Mouse (Mus musculus): ENCODE data around the gene Syngr2.
A peak's percentile ranks its signal among the peaks of the same experiment; 100 is the strongest.
"Not testable (repeated sequence)": the region's sequence is repeated elsewhere in the genome, so short reads cannot be mapped to it uniquely, and the experiment has no call there.

Syngr2 gene

GRCm38 (mm10) chr11:117781199-117781821 lies 28.2 kb upstream of the Syngr2 start:
- DNase-seq (ENCODE audit: low read depth): peak; percentile 36

DNA sequence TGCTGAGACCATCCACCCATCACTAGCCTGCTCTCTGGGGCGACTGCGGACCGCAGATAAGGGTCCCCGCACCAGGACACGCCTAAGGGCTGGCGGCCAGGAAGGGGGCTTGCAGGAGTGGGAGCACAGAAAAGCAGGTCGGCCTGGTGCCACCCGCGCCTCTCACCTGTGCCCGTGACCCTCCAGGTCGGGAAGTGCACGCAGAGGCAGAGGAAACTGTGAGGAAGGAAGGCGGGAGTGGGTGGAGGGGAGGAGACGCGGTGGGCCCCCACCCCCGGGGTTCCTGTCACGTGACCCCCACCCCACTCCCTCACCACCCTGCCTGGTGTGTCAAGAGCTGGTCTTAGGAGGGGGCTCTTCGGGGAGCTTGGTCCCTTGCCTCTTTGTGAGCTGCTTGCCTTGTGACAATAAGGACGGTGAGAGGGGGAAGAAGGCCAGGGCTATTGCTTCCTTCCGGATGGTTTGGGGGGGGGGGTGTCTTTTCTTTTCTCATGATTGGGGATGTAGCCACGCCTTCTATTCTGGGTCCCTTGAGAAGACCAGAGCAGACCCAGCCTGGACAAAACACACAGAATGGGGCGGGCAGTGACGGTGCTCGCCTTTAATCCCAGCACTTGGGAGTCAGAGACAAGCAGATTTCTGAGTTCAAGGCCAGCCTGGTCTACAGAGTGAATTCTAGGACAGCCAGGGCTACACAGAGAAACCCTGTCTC lies 27.3 kb upstream of the Syngr2 start, which contains the start of the genes Tmc8 and Tmc6:
Gene Tmc8, plus strand, starts transcription at position 84 of the 712 bp plus-strand sequence.
Gene Tmc6, minus strand, starts transcription at position 206 of the 712 bp plus-strand sequence.
- peak; percentile 47 for DNase-seq (ENCODE audit: low read depth)

GRCm38 (mm10) chr11:117782705-117783034 lies 26.8 kb upstream of the Syngr2 start:
- DNase-seq (ENCODE audit: low read depth): peak; percentile 24

DNA sequence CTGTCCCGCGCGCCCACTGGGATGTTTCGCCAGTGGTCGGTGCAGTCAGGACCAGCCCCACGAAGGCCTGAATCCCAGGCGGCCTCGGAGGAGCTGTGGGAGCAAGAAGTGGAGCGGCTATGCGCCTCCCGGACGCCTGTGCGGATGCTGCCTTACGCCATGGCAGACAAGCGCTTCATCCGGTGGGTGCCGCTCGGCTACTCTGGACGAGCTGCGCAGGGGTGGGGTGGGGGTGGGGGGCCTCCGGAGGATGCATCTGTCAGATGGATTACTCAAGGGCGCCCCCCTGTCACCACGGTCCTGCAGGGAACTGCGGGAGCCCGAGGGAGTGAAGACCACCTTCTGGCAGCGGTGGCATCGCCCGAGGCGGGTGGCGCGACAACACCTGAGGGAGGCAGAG lies 26.4 kb upstream of the Syngr2 start:
- peak; percentile 53 for DNase-seq (ENCODE audit: low read depth)

DNA sequence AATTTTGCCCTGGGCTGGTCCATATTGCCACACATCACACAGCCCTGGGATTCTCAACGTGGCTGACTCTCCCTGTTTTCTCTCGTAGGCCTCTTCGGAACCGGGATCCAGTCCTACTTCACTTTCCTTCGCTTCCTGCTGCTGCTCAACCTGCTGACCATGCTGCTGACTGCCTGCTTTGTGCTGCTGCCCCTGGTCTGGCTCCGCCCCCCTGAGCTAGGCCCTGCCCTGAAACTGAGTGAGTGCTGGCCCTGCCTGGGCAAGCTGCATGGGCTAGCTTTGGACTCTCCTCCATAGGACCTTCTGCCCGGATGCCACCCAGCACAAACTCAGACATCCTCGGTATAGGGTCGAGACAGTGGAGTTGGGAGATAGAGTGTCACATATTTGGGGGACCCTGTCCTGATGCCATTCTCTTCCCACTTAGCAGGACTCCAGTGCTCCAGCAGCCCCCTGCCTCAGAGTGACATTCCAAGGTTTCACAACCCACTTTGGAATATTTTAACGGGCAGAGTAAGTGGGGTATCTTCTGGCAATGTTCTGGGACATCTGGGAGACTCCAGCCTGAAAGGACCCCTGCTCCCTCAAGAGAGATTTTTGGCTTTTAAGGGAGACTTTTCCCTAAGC lies 25.7 kb upstream of the Syngr2 start:
- no peak for DNase-seq (ENCODE audit: low read depth)

DNA sequence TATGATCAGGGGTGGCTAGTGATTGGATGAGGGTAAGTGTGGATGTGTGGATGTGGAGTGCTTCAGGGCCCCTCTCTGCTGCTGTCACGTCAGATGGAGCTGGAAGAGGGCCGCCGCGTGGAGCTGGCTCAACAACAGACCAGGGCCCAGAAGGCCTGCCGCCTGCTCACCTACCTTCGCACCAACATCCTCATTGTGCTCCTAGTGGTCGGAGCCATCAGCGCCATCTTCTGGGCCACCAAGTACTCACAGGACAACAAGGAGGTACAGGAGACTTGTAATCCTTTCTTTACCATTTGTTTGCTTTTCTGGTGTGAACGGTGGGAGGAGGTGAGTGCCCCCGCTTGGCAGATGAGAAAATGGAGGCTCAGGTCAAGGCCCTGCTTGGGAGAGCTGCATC lies 23.2 kb upstream of the Syngr2 start:
- DNase-seq (ENCODE audit: low read depth): peak; percentile 33

DNA sequence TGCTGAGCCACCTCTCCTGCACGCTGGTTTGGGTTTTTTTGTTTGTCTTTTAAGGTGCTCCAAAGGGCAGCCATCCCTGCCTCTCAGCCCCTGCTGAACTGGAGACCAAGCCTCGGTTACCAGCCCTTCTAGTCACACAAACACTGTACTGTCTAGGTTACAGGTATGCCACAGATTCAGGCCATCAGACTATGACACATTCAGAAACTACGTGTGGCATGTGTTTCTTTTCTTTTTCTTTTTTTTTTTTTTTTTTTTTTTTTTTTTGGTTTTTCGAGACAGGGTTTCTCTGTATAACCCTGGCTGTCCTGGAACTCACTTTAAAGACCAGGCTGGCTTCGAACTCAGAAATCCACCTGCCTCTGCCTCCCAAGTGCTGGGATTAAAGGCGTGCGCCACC lies 21.0 kb upstream of the Syngr2 start:
- DNase-seq (ENCODE audit: low read depth): not testable (repeated sequence)

- peak; percentile 63 for DNase-seq (ENCODE audit: low read depth)
Measured at GRCm38 (mm10) chr11:117790286-117790685, 19.2 kb upstream of the Syngr2 start.

DNA sequence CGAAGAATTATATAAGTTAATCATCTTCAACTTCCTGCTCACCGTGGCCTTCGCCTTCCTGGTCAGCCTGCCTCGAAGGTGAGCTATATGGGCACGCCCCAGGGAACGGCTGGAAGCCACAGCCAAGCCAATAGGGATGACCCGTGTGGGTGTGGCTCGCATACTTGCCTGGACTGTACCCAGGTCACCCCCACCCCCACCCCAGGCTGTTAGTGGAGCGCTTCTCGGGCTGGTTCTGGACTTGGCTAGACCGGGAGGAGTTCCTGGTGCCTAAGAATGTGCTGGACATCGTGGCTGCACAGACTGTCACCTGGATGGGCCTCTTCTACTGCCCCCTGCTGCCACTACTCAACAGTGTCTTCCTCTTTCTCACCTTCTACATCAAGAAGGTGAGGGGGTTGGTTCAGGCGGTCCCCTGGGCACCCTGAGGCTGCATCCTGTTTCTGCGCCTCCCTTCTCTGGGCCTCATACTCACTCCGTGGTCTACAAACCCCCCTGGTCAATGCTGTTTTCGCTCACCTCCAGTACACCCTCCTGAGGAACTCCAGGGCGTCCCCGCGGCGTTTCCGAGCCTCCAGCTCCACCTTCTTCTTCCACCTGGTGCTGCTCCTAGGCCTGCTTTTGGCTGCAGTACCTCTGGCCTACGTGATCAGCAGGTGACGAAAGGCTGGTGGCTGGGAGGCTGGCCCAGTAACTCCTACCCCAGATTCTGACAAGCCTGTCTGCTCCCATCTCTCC lies 18.6 kb upstream of the Syngr2 start:
- peak; percentile 40 for DNase-seq (ENCODE audit: low read depth)

DNA sequence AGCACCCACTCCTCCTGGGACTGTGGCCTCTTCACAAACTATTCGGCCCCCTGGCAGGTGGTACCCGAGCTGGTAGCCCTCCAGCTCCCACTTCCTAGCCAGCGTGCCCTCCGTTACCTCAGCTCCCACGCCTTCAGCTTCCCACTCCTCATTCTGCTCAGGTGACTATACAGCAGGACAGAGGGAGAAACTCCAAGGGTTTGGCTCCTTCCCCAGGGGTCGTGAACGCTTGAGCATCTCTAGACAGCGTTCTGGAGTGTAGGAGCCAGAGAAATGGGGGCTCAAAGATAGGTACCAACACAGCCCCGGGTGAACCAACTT lies 18.1 kb upstream of the Syngr2 start:
- no peak for DNase-seq (ENCODE audit: low read depth)

DNA sequence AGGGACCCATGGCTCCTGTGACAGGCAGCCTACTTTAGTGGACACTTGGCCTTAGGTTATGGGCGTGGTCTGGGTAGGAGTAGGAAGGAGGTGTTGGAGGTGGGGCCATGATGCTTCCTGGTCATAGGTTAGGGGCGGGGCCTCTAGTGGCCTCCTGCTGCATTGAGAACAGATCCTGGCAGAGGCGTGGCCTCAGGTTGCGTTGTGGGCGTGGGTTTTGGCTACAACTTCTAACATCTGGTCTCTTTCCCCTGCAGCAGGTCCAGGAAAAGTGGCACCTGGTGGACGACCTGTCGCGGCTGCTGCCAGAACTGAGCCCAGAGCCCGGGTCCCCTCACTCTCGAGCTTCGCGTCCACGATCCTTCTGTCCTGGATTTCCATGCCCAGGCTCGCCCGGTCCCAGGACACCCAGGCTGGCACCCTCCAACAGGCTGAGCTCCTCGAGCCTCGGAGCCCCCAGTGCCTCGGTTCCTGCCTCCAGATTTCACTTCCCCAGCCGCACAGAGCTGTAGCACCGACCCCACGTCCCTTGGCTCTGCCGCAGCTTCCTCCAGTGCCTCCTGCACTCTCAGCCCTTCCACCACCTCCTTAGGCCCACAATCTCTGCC lies 17.1 kb upstream of the Syngr2 start:
- peak; percentile 87 for DNase-seq (ENCODE audit: low read depth)

- DNase-seq (ENCODE audit: low read depth): no peak
Measured at GRCm38 (mm10) chr11:117794035-117794551, 15.4 kb upstream of the Syngr2 start.

DNA sequence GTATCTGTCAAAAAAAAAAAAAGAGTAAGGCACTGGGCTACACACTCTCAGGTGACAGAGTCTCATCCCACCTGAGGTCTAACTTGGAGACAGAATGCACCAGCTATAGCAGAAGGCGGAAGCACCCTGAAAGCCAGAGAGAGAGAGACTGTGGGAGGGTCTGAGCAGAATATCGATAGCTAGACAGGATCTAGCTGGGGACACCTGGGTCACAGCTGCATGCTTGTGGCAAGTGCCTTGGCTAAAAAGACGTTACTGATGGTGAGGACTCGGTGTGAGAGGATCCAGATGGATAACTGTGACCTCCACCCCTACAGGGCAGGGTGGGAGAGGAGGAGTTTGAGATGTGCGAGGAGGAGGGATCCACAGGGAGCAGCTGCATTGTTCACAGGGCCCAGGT lies 12.5 kb upstream of the Syngr2 start:
- peak; percentile 30 for DNase-seq (ENCODE audit: low read depth)

DNA sequence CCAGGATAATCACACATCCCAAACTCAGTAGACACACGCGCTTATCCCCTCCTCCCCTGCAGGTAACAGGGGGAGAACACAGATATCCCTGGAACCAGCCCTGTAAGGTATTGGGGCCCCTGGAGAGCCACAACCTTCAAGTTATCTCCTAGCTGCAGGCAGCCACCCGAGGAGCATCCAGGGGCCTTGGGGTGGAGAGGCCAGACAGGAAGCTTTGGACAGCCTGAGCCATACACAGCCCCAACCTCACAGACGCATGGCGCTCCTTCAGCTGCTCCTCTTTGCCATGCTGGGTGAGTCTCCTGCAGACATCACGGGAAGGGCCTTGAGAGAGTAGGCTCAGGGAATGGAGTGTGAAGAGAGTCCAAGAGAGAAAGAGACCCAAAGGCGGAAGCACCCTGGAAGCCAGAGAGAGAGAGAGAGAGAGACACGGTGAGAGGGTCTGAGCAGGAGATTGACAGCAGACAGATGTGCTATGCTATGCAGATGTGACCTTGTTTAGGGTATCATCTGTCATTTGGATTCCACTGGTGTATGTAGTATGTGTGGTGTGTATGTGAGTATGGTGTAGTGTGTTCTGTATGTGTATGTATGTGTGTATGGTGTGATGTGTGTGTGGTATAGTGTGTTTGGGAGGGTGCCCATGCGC lies 11.8 kb upstream of the Syngr2 start, which contains the start of gene 6030468B19Rik:
Gene 6030468B19Rik, plus strand, starts transcription at position 150 of the 649 bp plus-strand sequence.
- peak; percentile 84 for DNase-seq (ENCODE audit: low read depth)

DNA sequence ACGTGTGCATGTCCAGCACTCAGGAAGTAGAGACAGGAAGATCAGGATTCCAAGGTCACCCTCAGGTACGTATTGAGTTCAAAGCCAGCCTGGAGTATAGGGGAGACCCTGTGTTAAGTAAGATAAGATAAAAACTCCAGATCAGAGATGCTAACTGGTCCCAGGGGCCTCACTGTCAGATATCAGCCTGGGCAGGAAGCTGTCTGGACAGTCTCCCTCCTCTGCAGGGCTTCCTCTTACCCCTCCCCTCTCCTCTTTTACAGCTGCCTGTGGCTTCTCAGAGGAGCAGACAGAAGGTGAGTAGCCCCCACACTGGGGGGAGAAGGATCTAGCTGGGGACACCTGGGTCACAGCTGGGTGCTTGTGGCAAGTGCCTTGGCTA lies 11.3 kb upstream of the Syngr2 start:
- DNase-seq (ENCODE audit: low read depth): peak; percentile 33

GRCm38 (mm10) chr11:117799174-117799573 lies 10.3 kb upstream of the Syngr2 start:
- no peak for DNase-seq (ENCODE audit: low read depth)

DNA sequence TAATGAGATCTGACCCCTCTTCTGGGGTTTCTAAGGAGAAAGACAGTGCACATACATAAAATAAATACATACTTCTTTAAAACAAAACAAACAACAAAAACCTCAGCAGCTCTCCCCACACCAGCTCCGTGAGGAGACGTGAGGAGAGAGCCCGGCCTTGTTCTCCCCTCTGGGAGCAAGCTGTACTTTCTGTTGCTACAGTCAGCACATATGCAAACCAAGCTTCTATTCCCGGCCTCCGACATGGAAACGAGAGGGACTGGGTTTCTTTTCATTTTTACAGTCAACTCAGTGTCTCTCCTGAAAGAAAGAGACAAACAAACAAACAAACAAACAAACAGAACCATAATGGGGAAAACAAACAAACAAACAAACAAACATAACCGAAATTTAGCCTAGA lies 9.4 kb upstream of the Syngr2 start:
- DNase-seq (ENCODE audit: low read depth): no peak

DNA sequence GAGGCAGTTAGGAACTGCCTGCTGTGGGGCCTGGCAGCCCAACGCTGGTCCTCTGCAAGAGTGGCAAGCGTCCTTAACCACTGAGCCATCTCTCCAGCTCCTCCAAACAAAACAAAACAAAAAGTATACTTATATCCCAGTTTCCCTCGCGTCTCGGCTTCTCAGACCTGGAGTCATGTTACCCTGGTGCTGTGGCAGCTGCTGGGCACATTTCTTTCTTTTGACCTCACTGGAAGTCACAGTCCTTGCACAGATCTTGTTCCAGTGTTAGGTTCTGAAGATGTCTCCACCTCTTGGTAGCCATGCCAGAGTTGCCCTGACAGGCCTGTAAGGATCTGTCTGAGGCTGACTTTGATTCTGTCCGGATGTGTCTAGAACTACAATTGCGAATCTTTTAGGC lies 7.8 kb upstream of the Syngr2 start:
- DNase-seq (ENCODE audit: low read depth): no peak

- DNase-seq (ENCODE audit: low read depth): no peak
Measured at GRCm38 (mm10) chr11:117803166-117803688, 6.2 kb upstream of the Syngr2 start.

DNA sequence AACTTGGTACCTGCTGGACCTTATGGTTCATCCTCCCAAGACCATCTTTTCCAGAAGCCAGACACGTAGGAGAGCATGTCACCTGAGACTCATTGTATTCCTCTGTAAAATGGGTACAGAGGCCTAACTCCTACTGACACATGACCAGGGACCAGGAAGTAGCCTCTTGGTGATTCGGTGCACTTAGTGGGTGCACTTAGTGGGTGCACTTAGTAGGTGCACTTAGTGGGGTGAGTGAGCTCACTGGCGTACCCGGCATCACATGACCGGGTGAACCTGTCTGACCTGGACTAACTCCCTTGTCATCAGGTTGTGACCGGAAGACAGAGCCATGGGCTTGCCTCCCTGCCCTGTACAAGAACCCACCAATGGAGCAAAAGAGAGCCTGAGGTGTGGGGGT lies 2.7 kb upstream of the Syngr2 start:
- no peak for DNase-seq (ENCODE audit: low read depth)

GRCm38 (mm10) chr11:117810401-117811046 lies 1.1 kb downstream of the Syngr2 start:
- peak; percentile 83 for DNase-seq (ENCODE audit: low read depth)
